In the genomic region with DNA sequence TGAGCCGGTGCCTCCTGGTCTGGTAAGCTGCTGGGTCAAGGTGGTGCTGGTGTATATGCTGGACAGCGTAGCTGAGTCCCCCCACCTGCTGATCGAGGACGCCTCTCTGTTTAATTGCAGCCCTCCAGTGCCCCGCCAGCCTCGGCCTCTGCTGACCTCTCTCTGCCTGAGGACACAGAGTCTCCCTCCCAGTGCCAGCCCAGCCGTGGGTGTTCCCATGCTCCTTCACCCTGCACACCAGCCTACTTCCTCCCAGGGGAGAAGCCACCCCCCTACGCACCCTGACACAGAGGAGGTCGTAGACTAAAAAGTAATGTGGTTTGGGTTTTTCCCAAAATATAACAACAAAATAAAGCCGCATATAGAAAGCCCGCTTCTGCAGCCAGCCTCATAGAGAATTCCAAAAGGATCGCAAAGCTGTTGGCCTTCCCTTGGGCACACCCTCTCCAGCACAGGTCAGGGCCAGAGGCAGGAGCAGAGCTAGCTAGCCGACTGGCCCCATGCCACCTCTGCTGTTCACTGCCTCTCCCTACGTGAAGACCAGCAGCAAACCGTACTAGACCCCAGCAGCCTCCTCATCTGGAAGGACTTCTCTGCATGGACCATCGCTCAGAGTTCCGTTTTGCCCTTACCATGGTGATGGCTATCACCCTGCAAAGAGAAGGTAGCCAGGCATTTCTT, we compare ENCODE assay signal across 22 mouse cellular contexts. TPM values are rescaled to one million over a fixed set of nuclear protein-coding genes. Genes with fewer than 3 reads are reported as not detected.
A peak's percentile ranks its signal among the peaks of the same experiment; 100 is the strongest.
DNase-seq lines count a peak whose midpoint lies in the region; ATAC-seq and TF ChIP-seq lines count a peak whose summit lies in the region.
"Had no signal": no experiment of that assay in that cellular context is flagged by ENCODE, and none has a peak within 500 bp of the region (broad histone marks: within the 10 kb centered on the region; RNA-seq: fewer than 3 reads in every experiment).

No protein-coding gene starts in this region.

- intact Hi-C loops in gastrocnemius, adult 2 months (cut with DNase I) = no loop called here

- ATAC-seq in neural tube, embryonic 12.5 days (ENCODE audit: low FRiP score, low read depth) = no peak
- 0 out of 2 replicates have a peak, but pooled peaks have one; percentile 14 for ATAC-seq in granulocyte monocyte progenitor cell, adult 5-6 weeks (replicated peaks; ENCODE audit: poor library complexity, severe bottlenecking)
- ATAC-seq: CD4-positive, CD25-positive, alpha-beta regulatory T cell, adult 4 months had no signal

- no peak overlapping the region for H3K4me3 ChIP-seq in gastrocnemius, adult 2 months
- no peak overlapping the region for H3K4me3 ChIP-seq in neural tube, embryonic 12.5 days
- no peak overlapping the region for H3K4me3 ChIP-seq in testis, adult 2 months (ENCODE audit: control insufficient read depth, low read depth, low read length)
- H3K4me3 ChIP-seq: forebrain, embryonic 10.5 days; heart, adult 2 months; heart, embryonic 15.5 days; limb, embryonic 10.5 days; midbrain, embryonic 10.5 days had no signal

- TF ChIP-seq CTCF in gastrocnemius, adult 2 months (IDR thresholded peaks at IDR 0.05) = no peak
- TF ChIP-seq CTCF in testis, adult 2 months (IDR thresholded peaks at IDR 0.05; ENCODE audit: control insufficient read depth, insufficient read depth, insufficient replicate concordance, low read depth, low read length) = no peak

- peak overlapping the region; percentile 46; the same call in 1 of the 2 replicates for H3K27ac ChIP-seq in gastrocnemius, adult 2 months
- no peak overlapping the region for H3K27ac ChIP-seq in neural tube, embryonic 12.5 days
- H3K27ac ChIP-seq in testis, adult 2 months (ENCODE audit: control insufficient read depth, insufficient read depth, low read depth, low read length) = peak overlapping the region; percentile 41
- H3K27ac ChIP-seq: forebrain, embryonic 10.5 days; heart, embryonic 15.5 days; limb, embryonic 10.5 days; macrophage; midbrain, embryonic 10.5 days had no signal

- H3K4me1 ChIP-seq in neural tube, embryonic 12.5 days = no peaks in the 10 kb centered on the region
- H3K4me1 ChIP-seq in testis, adult 2 months (ENCODE audit: control insufficient read depth, insufficient read depth, low read length) = peaks cover 15% of the 10 kb centered on the region
- H3K4me1 ChIP-seq: midbrain, embryonic 10.5 days had no signal

- TF ChIP-seq POLR2A in testis, adult 2 months (IDR thresholded peaks at IDR 0.05; ENCODE audit: control insufficient read depth, low read depth, low read length) = no peak

- no peaks in the 10 kb centered on the region for H3K27me3 ChIP-seq in neural tube, embryonic 12.5 days (replicated peaks)
- H3K27me3 ChIP-seq in testis, adult 2 months (ENCODE audit: control insufficient read depth, insufficient read depth, low read length) = no peaks in the 10 kb centered on the region
- H3K27me3 ChIP-seq: heart, embryonic 15.5 days; Patski had no signal

- 0 out of 2 replicates have a peak overlapping the region, but pooled peaks have one; percentile 13 for H3K9ac ChIP-seq in neural tube, embryonic 12.5 days
- H3K9ac ChIP-seq: forebrain, postnatal 0 days; heart, embryonic 15.5 days had no signal

- WGBS in neural tube, embryonic 12.5 days = 78% methylated on average over 17 of the region's 17 CpGs

- H3K36me3 ChIP-seq in neural tube, embryonic 12.5 days = no peaks in the 10 kb centered on the region
- H3K36me3 ChIP-seq in testis, adult 2 months (ENCODE audit: control insufficient read depth, insufficient read depth, low read length) = no peaks in the 10 kb centered on the region
- H3K36me3 ChIP-seq: forebrain, embryonic 10.5 days; limb, embryonic 10.5 days; midbrain, embryonic 10.5 days had no signal

- H3K4me2 ChIP-seq in neural tube, embryonic 12.5 days (replicated peaks) = no peak overlapping the region
- H3K4me2 ChIP-seq: heart, embryonic 15.5 days; liver, embryonic 11.5 days had no signal

- DNase-seq in gastrocnemius, adult 2 months = no peak
- DNase-seq in gastrocnemius, adult 18-20 months (ENCODE audit: low spot score) = no peak
- no peak for DNase-seq in neural tube, embryonic 10.5 days (ENCODE audit: extremely low spot score, low spot score)
- no peak for DNase-seq in cerebellum, adult 11-12 months
- no peak for DNase-seq in spleen, postnatal 14 days (ENCODE audit: low spot score in 2 of 2)

- H3K9me3 ChIP-seq in neural tube, embryonic 12.5 days = no peaks in the 10 kb centered on the region
- H3K9me3 ChIP-seq: forebrain, embryonic 10.5 days; heart, embryonic 15.5 days; limb, embryonic 10.5 days; midbrain, embryonic 10.5 days had no signal

RNA-seq across cellular contexts. Expression of a gene that starts 26.2 kb away (rescaled TPM):
- 1 to 10 TPM; 2.6 to 3.1 TPM for total RNA-seq in gastrocnemius, adult 2 months (2021)
- 1 to 10 TPM; 1.3 to 2.8 TPM for total RNA-seq in gastrocnemius, adult 18-20 months (2021)
- polyA plus RNA-seq in neural tube, embryonic 12.5 days (2016; fragmentation: Nextera tagmentation; extraction: Ambion mirVana) = 0.22 and 0.27 TPM in 2 replicates
- total RNA-seq in granulocyte monocyte progenitor cell, adult 5-6 weeks (2014; fragmentation: Nextera tagmentation) = not detected in 2 replicates
- total RNA-seq in granulocyte monocyte progenitor cell, adult 5-6 weeks (2017) = not detected in 2 replicates
- 4.0 TPM in 2 replicates for polyA plus RNA-seq in testis, adult 2 months (2012; rRNA removed)
- polyA plus RNA-seq: CD4-positive, CD25-positive, alpha-beta regulatory T cell, adult 4 months; liver, embryonic 11.5 days; macrophage had no signal

RNA-seq across cellular contexts. Expression of a gene that starts 33.1 kb away (rescaled TPM):
- 10 to 100 TPM; 63.4 to 87.3 TPM for total RNA-seq in gastrocnemius, adult 2 months (2021)
- total RNA-seq in gastrocnemius, adult 18-20 months (2021) = 10 to 100 TPM; 68.0 to 69.5 TPM
- 15.0 and 18.4 TPM in 2 replicates for polyA plus RNA-seq in neural tube, embryonic 12.5 days (2016; fragmentation: Nextera tagmentation; extraction: Ambion mirVana)
- total RNA-seq in granulocyte monocyte progenitor cell, adult 5-6 weeks (2014; fragmentation: Nextera tagmentation) = not detected in 2 replicates
- 0.10 TPM in 1 of 2 replicates, not detected in the other for total RNA-seq in granulocyte monocyte progenitor cell, adult 5-6 weeks (2017)
- polyA plus RNA-seq in testis, adult 2 months (2012; rRNA removed) = 54.9 and 57.8 TPM in 2 replicates
- polyA plus RNA-seq: CD4-positive, CD25-positive, alpha-beta regulatory T cell, adult 4 months had no signal

RNA-seq across cellular contexts. Expression of a gene that starts 56.3 kb away (rescaled TPM):
- not detected for total RNA-seq in gastrocnemius, adult 2 months (2021)
- not detected for total RNA-seq in gastrocnemius, adult 18-20 months (2021)
- polyA plus RNA-seq in neural tube, embryonic 12.5 days (2016; fragmentation: Nextera tagmentation; extraction: Ambion mirVana) = 0.03 TPM in 1 of 2 replicates, not detected in the other
- total RNA-seq in granulocyte monocyte progenitor cell, adult 5-6 weeks (2014; fragmentation: Nextera tagmentation) = not detected in 2 replicates
- total RNA-seq in granulocyte monocyte progenitor cell, adult 5-6 weeks (2017) = 0.04 TPM in 1 of 2 replicates, not detected in the other
- polyA plus RNA-seq in testis, adult 2 months (2012; rRNA removed) = 0.01 and 0.04 TPM in 2 replicates
- total RNA-seq: gastrocnemius, adult 8-10 months had no signal
- polyA plus RNA-seq: CD4-positive, CD25-positive, alpha-beta regulatory T cell, adult 4 months; heart, adult 2 months; heart, embryonic 15.5 days; hindbrain, embryonic 16.5 days; lung, adult 2 months; macrophage; midbrain, embryonic 10.5 days; midbrain, postnatal 0 days; Patski had no signal

Comparison
In these comparisons a context has a peak if more than half of its experiments do, and no peak if none do; other contexts are left out.
1. RNA of a gene that starts 33.1 kb away (total RNA-seq): 63.4 to 87.3 TPM in gastrocnemius, adult 2 months and 68.0 to 69.5 TPM in gastrocnemius, adult 18-20 months; 0.10 TPM in granulocyte monocyte progenitor cell, adult 5-6 weeks; every median in the first group is over 10 times any median in the second.